ENCODE assay signal across 35 mouse cellular contexts in genomic region chr17:34269817-34270216, GRCm38 (mm10). TPM values are rescaled to one million over a fixed set of nuclear protein-coding genes. Genes with fewer than 3 reads are reported as not detected.
"Had no signal": no experiment of that assay in that cellular context is flagged by ENCODE, and none has a peak within 500 bp of the region (broad histone marks: within the 10 kb centered on the region; RNA-seq: fewer than 3 reads in every experiment).

No protein-coding gene starts in this region.

- H3K36me3 ChIP-seq: heart, embryonic 10.5 days; heart, embryonic 12.5 days; heart, embryonic 13.5 days; heart, embryonic 15.5 days; hindbrain, embryonic 10.5 days; hindbrain, embryonic 12.5 days; hindbrain, embryonic 13.5 days; hindbrain, embryonic 15.5 days; intestine, embryonic 15.5 days; kidney, embryonic 15.5 days had no signal

- DNase-seq: heart, postnatal 10 days; heart, postnatal 14 days; heart, postnatal 36 days; heart, postnatal 4 days; kidney, adult 11 months; kidney, adult 18-20 months; kidney, adult 2 months; kidney, adult 8-10 months; kidney, adult 9 months; kidney, postnatal 10 days; kidney, postnatal 14 days; kidney, postnatal 25 days; kidney, postnatal 36 days; kidney, postnatal 4 days; layer of hippocampus, adult 9-11 months; layer of hippocampus, postnatal 36 days had no signal

RNA-seq across cellular contexts. Expression of gene H2-Eb2, which starts 55.6 kb away (rescaled TPM):
- total RNA-seq: heart, postnatal 10 days; heart, postnatal 25 days; heart, postnatal 36 days; heart, postnatal 4 days; hematopoietic stem cell, adult 5-6 weeks; layer of hippocampus, adult 18-20 months; layer of hippocampus, adult 2 months; layer of hippocampus, adult 8-10 months; layer of hippocampus, postnatal 10 days; layer of hippocampus, postnatal 14 days; layer of hippocampus, postnatal 25 days; layer of hippocampus, postnatal 36 days; left cerebral cortex, adult 18-20 months had no signal
